21 mouse cellular contexts compared by ENCODE assay signal in the genomic region with DNA sequence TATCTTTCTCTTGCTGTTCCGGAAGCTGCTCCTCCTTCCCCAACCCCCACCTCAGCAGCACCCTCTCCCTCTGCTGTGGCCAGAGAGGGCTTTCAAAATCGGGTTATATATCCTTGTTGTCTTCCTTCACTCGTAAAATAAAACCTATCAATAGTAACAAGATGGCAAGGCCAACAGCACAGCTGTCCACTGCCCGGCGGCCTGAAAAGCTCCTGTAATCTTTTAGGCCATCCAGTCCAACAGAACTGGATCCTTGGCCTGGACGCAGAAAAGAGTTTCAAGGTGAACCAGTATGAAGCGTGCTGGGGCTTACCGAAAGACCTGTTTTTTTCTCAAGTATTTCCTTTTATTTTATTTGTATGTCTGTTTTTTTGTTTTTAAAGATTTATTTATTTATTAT. TPM values are rescaled to one million over a fixed set of nuclear protein-coding genes. Genes with fewer than 3 reads are reported as not detected.
DNase-seq lines count a peak whose midpoint lies in the region; TF ChIP-seq lines count a peak whose summit lies in the region.
"Had no signal": no experiment of that assay in that cellular context is flagged by ENCODE, and none has a peak within 500 bp of the region (broad histone marks: within the 10 kb centered on the region; RNA-seq: fewer than 3 reads in every experiment).

No protein-coding gene starts in this region.

- 69% methylated on average over 8 of the region's 8 CpGs for WGBS in heart, adult 2 months

- H3K4me3 ChIP-seq in heart, adult 2 months, result no peak overlapping the region
- no peak overlapping the region for H3K4me3 ChIP-seq in testis, adult 2 months (ENCODE audit: control insufficient read depth, low read depth, low read length)
- H3K4me3 ChIP-seq: embryonic facial prominence, embryonic 10.5 days; forebrain, embryonic 13.5 days; heart, embryonic 10.5 days; hindbrain, embryonic 13.5 days had no signal

- intact Hi-C loops in heart, adult 2 months (cut with DNase I), result no loop called here

- no peak for TF ChIP-seq EP300 in heart, adult 2 months (IDR thresholded peaks at IDR 0.05; ENCODE audit: insufficient read depth, low read depth, low read length)

- H3K79me2 ChIP-seq in heart, adult 2 months (replicated peaks; ENCODE audit: control insufficient read depth, insufficient read depth, low read length), result no peaks in the 10 kb centered on the region

- no peak overlapping the region for H3K9ac ChIP-seq in heart, adult 2 months (ENCODE audit: low read depth, low read length)
- H3K9ac ChIP-seq: forebrain, embryonic 13.5 days; forebrain, postnatal 0 days; hindbrain, embryonic 13.5 days had no signal

- DNase-seq in adrenal gland, postnatal 14 days, result peak; percentile 27
- no peak for DNase-seq in adrenal gland, postnatal 25 days
- no peak for DNase-seq in heart, adult 2 months
- DNase-seq in heart, adult 18-20 months, result no peak
- DNase-seq in testis, postnatal 10 days (ENCODE audit: low spot score), result no peak
- DNase-seq in testis, postnatal 14 days (ENCODE audit: low spot score), result peak; percentile 24
- DNase-seq in embryo, embryonic 10 days (ENCODE audit: low spot score), result no peak
- DNase-seq: cerebellum, adult 18-20 months; cerebellum, adult 9-11 months; cerebellum, postnatal 36 days; forebrain, postnatal 0 days; heart, postnatal 14 days; kidney, adult 11 months had no signal

- H3K27me3 ChIP-seq in heart, adult 2 months (ENCODE audit: control insufficient read depth, insufficient read depth, low read length), result no peaks in the 10 kb centered on the region
- H3K27me3 ChIP-seq in testis, adult 2 months (ENCODE audit: control insufficient read depth, insufficient read depth, low read length), result no peaks in the 10 kb centered on the region
- H3K27me3 ChIP-seq: CH12.LX; forebrain, embryonic 13.5 days; hindbrain, embryonic 13.5 days; Patski had no signal

- no peaks in the 10 kb centered on the region for H3K36me3 ChIP-seq in heart, adult 2 months (ENCODE audit: control insufficient read depth, insufficient read depth, low read length)
- no peaks in the 10 kb centered on the region for H3K36me3 ChIP-seq in testis, adult 2 months (ENCODE audit: control insufficient read depth, insufficient read depth, low read length)
- H3K36me3 ChIP-seq: embryonic facial prominence, embryonic 10.5 days; heart, embryonic 10.5 days; hindbrain, embryonic 13.5 days had no signal

- H3K27ac ChIP-seq in heart, adult 2 months, result peak overlapping the region; percentile 75; the same call in 1 of the 2 replicates
- H3K27ac ChIP-seq in testis, adult 2 months (ENCODE audit: control insufficient read depth, insufficient read depth, low read depth, low read length), result peak overlapping the region; percentile 84
- H3K27ac ChIP-seq: embryonic facial prominence, embryonic 10.5 days; forebrain, embryonic 13.5 days; heart, embryonic 10.5 days; hindbrain, embryonic 13.5 days; hindbrain, postnatal 0 days had no signal

- peaks cover 1% of the 10 kb centered on the region for H3K4me1 ChIP-seq in heart, adult 2 months (ENCODE audit: control insufficient read depth, insufficient read depth, low read length)
- H3K4me1 ChIP-seq in testis, adult 2 months (ENCODE audit: control insufficient read depth, insufficient read depth, low read length), result peaks cover 8% of the 10 kb centered on the region
- H3K4me1 ChIP-seq: embryonic facial prominence, embryonic 10.5 days; forebrain, embryonic 13.5 days; heart, embryonic 10.5 days; hindbrain, embryonic 13.5 days had no signal

- TF ChIP-seq POLR2A in heart, adult 2 months (IDR thresholded peaks at IDR 0.05; ENCODE audit: insufficient read depth, low read depth, low read length), result no peak
- TF ChIP-seq POLR2A in testis, adult 2 months (IDR thresholded peaks at IDR 0.05; ENCODE audit: control insufficient read depth, low read depth, low read length), result no peak

- no peak for TF ChIP-seq CTCF in heart, adult 2 months (IDR thresholded peaks at IDR 0.05)
- TF ChIP-seq CTCF in testis, adult 2 months (IDR thresholded peaks at IDR 0.05; ENCODE audit: control insufficient read depth, insufficient read depth, insufficient replicate concordance, low read depth, low read length), result no peak

RNA-seq across cellular contexts. Expression of gene Spryd7, which starts 19.3 kb away (rescaled TPM):
- total RNA-seq in adrenal gland, postnatal 14 days (2021), result 17.8 and 17.9 TPM in 2 replicates
- total RNA-seq in adrenal gland, postnatal 25 days (2021), result 18.0 and 18.2 TPM in 2 replicates
- total RNA-seq in heart, adult 2 months (2021), result 10 to 100 TPM; 50.0 to 56.8 TPM
- polyA plus RNA-seq in heart, adult 2 months (2012; rRNA removed), result 16.3 and 24.2 TPM in 2 replicates
- 10 to 100 TPM; 57.3 to 57.8 TPM for total RNA-seq in heart, adult 18-20 months (2021)
- polyA plus RNA-seq in testis, adult 2 months (2012; rRNA removed), result 11.9 and 12.3 TPM in 2 replicates

RNA-seq across cellular contexts. Expression of gene Trim13, which starts 22.1 kb away (rescaled TPM):
- 7.6 and 7.7 TPM in 2 replicates for total RNA-seq in adrenal gland, postnatal 14 days (2021)
- total RNA-seq in adrenal gland, postnatal 25 days (2021), result 7.0 and 9.2 TPM in 2 replicates
- total RNA-seq in heart, adult 2 months (2021), result 1 to 10 TPM; 6.6 to 7.5 TPM
- 4.8 and 11.0 TPM in 2 replicates for polyA plus RNA-seq in heart, adult 2 months (2012; rRNA removed)
- 1 to 10 TPM; 7.0 to 7.3 TPM for total RNA-seq in heart, adult 18-20 months (2021)
- 11.0 and 13.9 TPM in 2 replicates for polyA plus RNA-seq in testis, adult 2 months (2012; rRNA removed)

RNA-seq across cellular contexts. Expression of gene Kcnrg, which starts 31.3 kb away (rescaled TPM):
- total RNA-seq in adrenal gland, postnatal 14 days (2021), result 0.26 and 0.41 TPM in 2 replicates
- 0.27 and 0.52 TPM in 2 replicates for total RNA-seq in adrenal gland, postnatal 25 days (2021)
- total RNA-seq in heart, adult 2 months (2021), result under 1 TPM in 1 of 2 experiments, not detected in 1; 0.13 TPM
- polyA plus RNA-seq in heart, adult 2 months (2012; rRNA removed), result 0.09 and 0.51 TPM in 2 replicates
- total RNA-seq in heart, adult 18-20 months (2021), result under 1 TPM; 0.25 to 0.26 TPM
- 0.19 and 0.30 TPM in 2 replicates for polyA plus RNA-seq in testis, adult 2 months (2012; rRNA removed)

Comparison
In these comparisons a context has a peak if more than half of its experiments do, and no peak if none do; other contexts are left out.
1. DNase-seq: peak in adrenal gland, postnatal 14 days (single experiment) and testis, postnatal 14 days (single experiment); none in adrenal gland, postnatal 25 days (single experiment), heart, adult 2 months (0 of 2), heart, adult 18-20 months (0 of 2), testis, postnatal 10 days (single experiment) and embryo, embryonic 10 days (single experiment).